ENCODE assay signal across 11 mouse cellular contexts in genomic region chr5:149917374-149917773, GRCm38 (mm10).
DNase-seq lines count a peak whose midpoint lies in the region; ATAC-seq and TF ChIP-seq lines count a peak whose summit lies in the region.
"Had no signal": no experiment of that assay in that cellular context is flagged by ENCODE, and none has a peak within 500 bp of the region (broad histone marks: within the 10 kb centered on the region; RNA-seq: fewer than 3 reads in every experiment).

No protein-coding gene starts in this region.

- WGBS in hindbrain, embryonic 10.5 days, result 41% methylated on average over 3 of the region's 3 CpGs
- 31% methylated on average over 3 of the region's 3 CpGs for WGBS in hindbrain, embryonic 16.5 days
- WGBS in neural tube, embryonic 11.5 days, result 30% methylated on average over 3 of the region's 3 CpGs
- 40% methylated on average over 3 of the region's 3 CpGs for WGBS in neural tube, embryonic 15.5 days
- 45% methylated on average over 3 of the region's 3 CpGs for WGBS in stomach, postnatal 0 days

- no peak overlapping the region for H3K27ac ChIP-seq in hindbrain, embryonic 10.5 days
- no peak overlapping the region for H3K27ac ChIP-seq in hindbrain, embryonic 16.5 days (ENCODE audit: low read depth, low read length)
- H3K27ac ChIP-seq in neural tube, embryonic 11.5 days (ENCODE audit: low read depth, low read length), result no peak overlapping the region
- no peak overlapping the region for H3K27ac ChIP-seq in neural tube, embryonic 15.5 days (replicated peaks)
- H3K27ac ChIP-seq in cortical plate, adult 2 months (ENCODE audit: insufficient read depth, low read length), result no peak overlapping the region
- H3K27ac ChIP-seq in stomach, postnatal 0 days (replicated peaks), result no peak overlapping the region
- H3K27ac ChIP-seq: intestine, embryonic 15.5 days had no signal

- H3K9ac ChIP-seq in hindbrain, embryonic 16.5 days (ENCODE audit: low read depth, low read length), result no peak overlapping the region
- no peak overlapping the region for H3K9ac ChIP-seq in neural tube, embryonic 11.5 days (ENCODE audit: low read length)
- H3K9ac ChIP-seq in neural tube, embryonic 15.5 days (replicated peaks), result no peak overlapping the region
- H3K9ac ChIP-seq in stomach, postnatal 0 days (ENCODE audit: low read length), result no peak overlapping the region
- H3K9ac ChIP-seq: intestine, embryonic 15.5 days had no signal

- no peak for TF ChIP-seq EP300 in stomach, postnatal 0 days (optimal IDR thresholded peaks at IDR 0.05)

- ATAC-seq in hindbrain, embryonic 16.5 days, result no peak
- no peak for ATAC-seq in neural tube, embryonic 11.5 days (ENCODE audit: insufficient read depth, low FRiP score, low TSS enrichment)
- no peak for ATAC-seq in neural tube, embryonic 15.5 days (ENCODE audit: low FRiP score)
- no peak for ATAC-seq in stomach, postnatal 0 days (ENCODE audit: low FRiP score, low TSS enrichment)
- ATAC-seq: intestine, embryonic 15.5 days had no signal

- H3K4me1 ChIP-seq in hindbrain, embryonic 10.5 days (replicated peaks), result 0 out of 2 replicates have a peak, but pooled peaks cover 4% of the 10 kb centered on the region
- H3K4me1 ChIP-seq in hindbrain, embryonic 16.5 days (ENCODE audit: control insufficient read depth, insufficient read depth, low read depth, low read length), result no peaks in the 10 kb centered on the region
- peaks cover 3% of the 10 kb centered on the region; the same call in 1 of the 2 replicates for H3K4me1 ChIP-seq in neural tube, embryonic 11.5 days (ENCODE audit: control insufficient read depth, insufficient read depth, low read length)
- 0 out of 2 replicates have a peak, but pooled peaks cover 2% of the 10 kb centered on the region for H3K4me1 ChIP-seq in neural tube, embryonic 15.5 days
- no peaks in the 10 kb centered on the region for H3K4me1 ChIP-seq in cortical plate, adult 2 months (ENCODE audit: control insufficient read depth, insufficient read depth, low read length)
- no peaks in the 10 kb centered on the region for H3K4me1 ChIP-seq in stomach, postnatal 0 days (replicated peaks; ENCODE audit: control insufficient read depth, insufficient read depth)
- H3K4me1 ChIP-seq: intestine, embryonic 15.5 days had no signal

- 0 out of 2 replicates have a peak, but pooled peaks cover 2% of the 10 kb centered on the region for H3K9me3 ChIP-seq in hindbrain, embryonic 10.5 days
- H3K9me3 ChIP-seq in hindbrain, embryonic 16.5 days (ENCODE audit: control insufficient read depth, low read length), result no peaks in the 10 kb centered on the region
- no peaks in the 10 kb centered on the region for H3K9me3 ChIP-seq in neural tube, embryonic 11.5 days (ENCODE audit: control insufficient read depth, low read length)
- H3K9me3 ChIP-seq in neural tube, embryonic 15.5 days (replicated peaks), result no peaks in the 10 kb centered on the region
- no peaks in the 10 kb centered on the region for H3K9me3 ChIP-seq in stomach, postnatal 0 days (ENCODE audit: control insufficient read depth, low read length)
- H3K9me3 ChIP-seq: intestine, embryonic 15.5 days had no signal

- H3K27me3 ChIP-seq in hindbrain, embryonic 10.5 days (ENCODE audit: insufficient read depth, poor library complexity, severe bottlenecking), result no peaks in the 10 kb centered on the region
- no peaks in the 10 kb centered on the region for H3K27me3 ChIP-seq in hindbrain, embryonic 16.5 days (replicated peaks; ENCODE audit: control insufficient read depth, insufficient read depth, low read length)
- H3K27me3 ChIP-seq in neural tube, embryonic 11.5 days (ENCODE audit: control insufficient read depth, insufficient read depth, low read length), result no peaks in the 10 kb centered on the region
- no peaks in the 10 kb centered on the region for H3K27me3 ChIP-seq in neural tube, embryonic 15.5 days (replicated peaks)
- H3K27me3 ChIP-seq in stomach, postnatal 0 days (ENCODE audit: control insufficient read depth, insufficient read depth, low read length), result no peaks in the 10 kb centered on the region
- H3K27me3 ChIP-seq: intestine, embryonic 15.5 days had no signal

- no peak overlapping the region for H3K4me3 ChIP-seq in hindbrain, embryonic 10.5 days
- no peak overlapping the region for H3K4me3 ChIP-seq in hindbrain, embryonic 16.5 days (ENCODE audit: low read length)
- no peak overlapping the region for H3K4me3 ChIP-seq in neural tube, embryonic 11.5 days (ENCODE audit: low read depth, low read length)
- H3K4me3 ChIP-seq in neural tube, embryonic 15.5 days (replicated peaks), result no peak overlapping the region
- H3K4me3 ChIP-seq in cortical plate, adult 2 months (ENCODE audit: insufficient read depth, low read length), result no peak overlapping the region
- no peak overlapping the region for H3K4me3 ChIP-seq in stomach, postnatal 0 days (ENCODE audit: low read depth, low read length)
- H3K4me3 ChIP-seq: intestine, embryonic 15.5 days had no signal

- no peak for TF ChIP-seq POLR2A in cortical plate, adult 2 months (IDR thresholded peaks at IDR 0.05; ENCODE audit: extremely low read depth, insufficient read depth, low read length)

- no peaks in the 10 kb centered on the region for H3K36me3 ChIP-seq in hindbrain, embryonic 10.5 days
- no peaks in the 10 kb centered on the region for H3K36me3 ChIP-seq in hindbrain, embryonic 16.5 days (ENCODE audit: control insufficient read depth, insufficient read depth, low read length)
- H3K36me3 ChIP-seq in neural tube, embryonic 11.5 days (ENCODE audit: control insufficient read depth, insufficient read depth, low read length), result no peaks in the 10 kb centered on the region
- H3K36me3 ChIP-seq in neural tube, embryonic 15.5 days, result no peaks in the 10 kb centered on the region
- H3K36me3 ChIP-seq in stomach, postnatal 0 days (ENCODE audit: control insufficient read depth, insufficient read depth, low read length), result no peaks in the 10 kb centered on the region
- H3K36me3 ChIP-seq: intestine, embryonic 15.5 days had no signal

- peak; percentile 28 for DNase-seq in hindbrain, embryonic 10.5 days (ENCODE audit: low spot score)
- peak; percentile 19 for DNase-seq in neural tube, embryonic 11.5 days (ENCODE audit: low spot score)
- no peak for DNase-seq in stomach, postnatal 0 days (ENCODE audit: low spot score)
- DNase-seq in right cerebral cortex, adult 18-20 months, result no peak
- DNase-seq: cerebellum, adult 11 months; gastrocnemius, postnatal 25 days; lung, postnatal 10 days had no signal

- H3K4me2 ChIP-seq in hindbrain, embryonic 16.5 days (ENCODE audit: low read length), result no peak overlapping the region
- H3K4me2 ChIP-seq in neural tube, embryonic 11.5 days (ENCODE audit: low read depth), result no peak overlapping the region
- no peak overlapping the region for H3K4me2 ChIP-seq in neural tube, embryonic 15.5 days
- no peak overlapping the region for H3K4me2 ChIP-seq in stomach, postnatal 0 days (replicated peaks; ENCODE audit: low read depth)
- H3K4me2 ChIP-seq: intestine, embryonic 15.5 days had no signal

- peak; percentile 39; the same call in 1 of the 2 replicates for TF ChIP-seq CTCF in cortical plate, adult 2 months (IDR thresholded peaks at IDR 0.05; ENCODE audit: extremely low read depth, insufficient read depth, low read length)
- peak; percentile 63 for TF ChIP-seq CTCF in stomach, postnatal 0 days (IDR thresholded peaks at IDR 0.05; ENCODE audit: low read depth)

Comparison
In these comparisons a context has a peak if more than half of its experiments do, and no peak if none do; other contexts are left out.
1. DNase-seq: peak in hindbrain, embryonic 10.5 days (single experiment) and neural tube, embryonic 11.5 days (single experiment); none in stomach, postnatal 0 days (single experiment) and right cerebral cortex, adult 18-20 months (single experiment).